Mouse (Mus musculus): Measurements from ENCODE around the gene Tead4. TPM values are rescaled to one million over a fixed set of nuclear protein-coding genes. Genes with fewer than 3 reads are reported as not detected.

The Tead4 gene
- polyA plus RNA-seq, 1 experiment from 2014 or later = 0.52 TPM

- 1% methylated on average over 20 of the region's 20 CpGs for WGBS
- no peak overlapping the region for H3K27ac ChIP-seq (ENCODE audit: low read length)
- H3K9ac ChIP-seq (replicated peaks; ENCODE audit: low read depth, low read length) = peak overlapping the region; percentile 41
- peak overlapping the region; percentile 94 for H3K4me2 ChIP-seq (ENCODE audit: low read length)
- peaks cover 8% of the 10 kb centered on the region for H3K4me1 ChIP-seq (replicated peaks; ENCODE audit: control insufficient read depth, insufficient read depth, low read length)
- no peaks in the 10 kb centered on the region for H3K9me3 ChIP-seq (ENCODE audit: control insufficient read depth, low read length)
- peak overlapping the region; percentile 81 for H3K4me3 ChIP-seq (replicated peaks; ENCODE audit: low read length)
- no peak; the same call in 1 of the 2 replicates for ATAC-seq
- H3K27me3 ChIP-seq (replicated peaks; ENCODE audit: control insufficient read depth, insufficient read depth, low read length) = no peaks in the 10 kb centered on the region
- H3K36me3 ChIP-seq (ENCODE audit: control insufficient read depth, insufficient read depth) = no peaks in the 10 kb centered on the region
Measured at GRCm38 (mm10) chr6:128200847-128201640, 99.6 kb downstream of the Tead4 start.

- peak overlapping the region; percentile 81 for H3K4me3 ChIP-seq (replicated peaks; ENCODE audit: low read length)
- peaks cover 8% of the 10 kb centered on the region for H3K4me1 ChIP-seq (replicated peaks; ENCODE audit: control insufficient read depth, insufficient read depth, low read length)
- H3K27ac ChIP-seq (ENCODE audit: low read length) = no peak overlapping the region
- peak overlapping the region; percentile 94 for H3K4me2 ChIP-seq (ENCODE audit: low read length)
- H3K36me3 ChIP-seq (ENCODE audit: control insufficient read depth, insufficient read depth) = no peaks in the 10 kb centered on the region
- H3K9ac ChIP-seq (replicated peaks; ENCODE audit: low read depth, low read length) = peak overlapping the region; percentile 72
- peak; percentile 99 for ATAC-seq
- under 1% methylated on average over 54 of the region's 54 CpGs for WGBS
- H3K27me3 ChIP-seq (replicated peaks; ENCODE audit: control insufficient read depth, insufficient read depth, low read length) = no peaks in the 10 kb centered on the region
- H3K9me3 ChIP-seq (ENCODE audit: control insufficient read depth, low read length) = no peaks in the 10 kb centered on the region
Measured at GRCm38 (mm10) chr6:128200116-128200846, 100.3 kb downstream of the Tead4 start.

DNA sequence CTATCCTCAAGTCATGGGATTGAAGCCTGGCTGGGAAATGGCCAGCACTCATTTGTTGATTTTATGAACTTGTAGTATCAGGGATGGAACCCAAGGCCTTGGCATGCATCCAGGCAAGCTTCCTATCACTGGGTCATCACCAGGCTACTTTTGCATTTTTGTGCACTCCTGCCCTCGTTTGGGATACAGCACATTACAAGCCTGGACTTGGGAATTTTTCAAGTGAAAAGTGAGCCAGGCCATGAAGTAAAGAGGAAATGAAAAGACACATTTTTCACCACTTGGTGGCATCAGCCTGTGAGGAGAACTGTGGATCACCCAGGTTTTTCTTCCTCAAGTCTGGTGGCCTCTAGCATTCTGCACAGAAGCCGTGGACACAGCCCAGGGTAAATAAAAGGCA is 117.1 kb downstream of the Tead4 start:
- Histone ChIP-seq H3K9me3 (ENCODE audit: control insufficient read depth, low read length) (no peaks in the 10 kb centered on the region), H3K4me2 (ENCODE audit: low read length) (no peak overlapping the region), H3K27me3 (replicated peaks; ENCODE audit: control insufficient read depth, insufficient read depth, low read length) (no peaks in the 10 kb centered on the region), H3K4me3 (replicated peaks; ENCODE audit: low read length) (no peak overlapping the region), H3K4me1 (replicated peaks; ENCODE audit: control insufficient read depth, insufficient read depth, low read length) (no peaks in the 10 kb centered on the region), H3K36me3 (ENCODE audit: control insufficient read depth, insufficient read depth) (no peaks in the 10 kb centered on the region), H3K9ac (replicated peaks; ENCODE audit: low read depth, low read length) (no peak overlapping the region), H3K27ac (ENCODE audit: low read length) (no peak overlapping the region)
- no peak for ATAC-seq
- WGBS = 55% methylated on average over 2 of the region's 2 CpGs

DNA sequence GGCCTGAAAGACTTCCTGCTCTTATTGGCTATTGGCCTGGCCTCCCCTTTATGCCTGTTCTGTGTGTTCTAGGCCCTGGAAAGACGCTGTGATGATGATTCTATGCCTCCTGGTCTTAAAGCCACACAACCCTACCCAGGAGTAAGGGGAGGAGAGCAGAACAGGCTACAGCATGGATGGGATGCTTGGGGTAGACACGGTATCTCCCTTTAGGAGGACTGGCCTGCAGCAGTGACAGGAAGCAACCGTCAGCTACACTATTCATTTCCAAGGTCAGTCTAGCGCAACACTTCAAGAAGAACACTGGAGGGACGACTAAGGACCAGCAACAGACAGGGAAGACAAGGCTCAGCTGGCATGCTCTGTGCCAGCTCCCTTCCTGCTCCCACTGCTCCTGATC is 119.4 kb downstream of the Tead4 start:
- Histone ChIP-seq H3K27me3 (replicated peaks; ENCODE audit: control insufficient read depth, insufficient read depth, low read length) (no peaks in the 10 kb centered on the region), H3K9ac (replicated peaks; ENCODE audit: low read depth, low read length) (no peak overlapping the region), H3K9me3 (ENCODE audit: control insufficient read depth, low read length) (no peaks in the 10 kb centered on the region), H3K4me2 (ENCODE audit: low read length) (no peak overlapping the region), H3K36me3 (ENCODE audit: control insufficient read depth, insufficient read depth) (no peaks in the 10 kb centered on the region), H3K4me1 (replicated peaks; ENCODE audit: control insufficient read depth, insufficient read depth, low read length) (no peaks in the 10 kb centered on the region), H3K27ac (ENCODE audit: low read length) (no peak overlapping the region), H3K4me3 (replicated peaks; ENCODE audit: low read length) (no peak overlapping the region)
- WGBS = 68% methylated on average over 5 of the region's 5 CpGs
- ATAC-seq = no peak

DNA sequence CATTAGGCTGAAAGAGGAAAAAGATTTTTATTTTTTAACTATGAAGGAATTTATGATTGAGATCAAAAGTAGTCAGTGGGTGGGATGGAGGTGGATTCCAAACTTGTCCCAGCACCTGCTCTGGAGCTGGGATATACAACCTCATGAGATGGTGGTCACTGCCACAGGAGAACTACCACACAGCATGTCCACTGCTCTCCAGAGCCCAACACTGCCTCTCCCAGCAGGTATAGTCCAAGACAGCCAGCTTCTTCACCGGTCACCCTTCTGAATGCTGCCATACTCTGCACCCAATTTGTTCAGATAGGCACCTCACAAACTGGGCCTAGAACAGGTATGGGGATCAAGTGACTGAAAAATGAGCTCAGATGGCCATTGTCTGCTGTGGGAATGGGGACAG is 121.0 kb downstream of the Tead4 start:
- WGBS = 100% methylated on average over 1 of the region's 1 CpGs
- H3K27me3 ChIP-seq (replicated peaks; ENCODE audit: control insufficient read depth, insufficient read depth, low read length) = no peaks in the 10 kb centered on the region
- no peaks in the 10 kb centered on the region for H3K4me1 ChIP-seq (replicated peaks; ENCODE audit: control insufficient read depth, insufficient read depth, low read length)
- H3K27ac ChIP-seq (ENCODE audit: low read length) = no peak overlapping the region
- no peak overlapping the region for H3K4me3 ChIP-seq (replicated peaks; ENCODE audit: low read length)
- H3K9ac ChIP-seq (replicated peaks; ENCODE audit: low read depth, low read length) = no peak overlapping the region
- H3K36me3 ChIP-seq (ENCODE audit: control insufficient read depth, insufficient read depth) = no peaks in the 10 kb centered on the region
- no peak for ATAC-seq
- no peak overlapping the region for H3K4me2 ChIP-seq (ENCODE audit: low read length)
- H3K9me3 ChIP-seq (ENCODE audit: control insufficient read depth, low read length) = no peaks in the 10 kb centered on the region

GRCm38 (mm10) chr6:128179247-128179646 is 121.4 kb downstream of the Tead4 start:
- Histone ChIP-seq H3K27me3 (replicated peaks; ENCODE audit: control insufficient read depth, insufficient read depth, low read length) (no peaks in the 10 kb centered on the region), H3K4me3 (replicated peaks; ENCODE audit: low read length) (no peak overlapping the region), H3K36me3 (ENCODE audit: control insufficient read depth, insufficient read depth) (no peaks in the 10 kb centered on the region), H3K4me1 (replicated peaks; ENCODE audit: control insufficient read depth, insufficient read depth, low read length) (no peaks in the 10 kb centered on the region), H3K9ac (replicated peaks; ENCODE audit: low read depth, low read length) (no peak overlapping the region), H3K9me3 (ENCODE audit: control insufficient read depth, low read length) (no peaks in the 10 kb centered on the region), H3K27ac (ENCODE audit: low read length) (no peak overlapping the region), H3K4me2 (ENCODE audit: low read length) (no peak overlapping the region)
- WGBS = 64% methylated on average over 5 of the region's 5 CpGs
- no peak for ATAC-seq

GRCm38 (mm10) chr6:128178681-128179080 is 121.9 kb downstream of the Tead4 start:
- Histone ChIP-seq H3K9me3 (ENCODE audit: control insufficient read depth, low read length) (no peaks in the 10 kb centered on the region), H3K9ac (replicated peaks; ENCODE audit: low read depth, low read length) (no peak overlapping the region), H3K27me3 (replicated peaks; ENCODE audit: control insufficient read depth, insufficient read depth, low read length) (no peaks in the 10 kb centered on the region), H3K4me2 (ENCODE audit: low read length) (no peak overlapping the region), H3K4me3 (replicated peaks; ENCODE audit: low read length) (no peak overlapping the region), H3K27ac (ENCODE audit: low read length) (no peak overlapping the region), H3K4me1 (replicated peaks; ENCODE audit: control insufficient read depth, insufficient read depth, low read length) (no peaks in the 10 kb centered on the region), H3K36me3 (ENCODE audit: control insufficient read depth, insufficient read depth) (no peaks in the 10 kb centered on the region)
- ATAC-seq = no peak
- 84% methylated on average over 2 of the region's 2 CpGs for WGBS

Other genes with a start within 250 kb of the Tead4 start
- gene Tspan9, start 157.2 kb downstream of the Tead4 start, polyA plus RNA-seq (2015; fragmentation: Nextera tagmentation; extraction: Ambion mirVana) = 56.6 and 57.4 TPM in 2 replicates
- gene Tulp3, start 55.0 kb upstream of the Tead4 start, polyA plus RNA-seq (2015; fragmentation: Nextera tagmentation; extraction: Ambion mirVana) = 13.2 and 17.3 TPM in 2 replicates
- 124 and 129 TPM in 2 replicates for gene Rhno1, start 62.1 kb upstream of the Tead4 start, polyA plus RNA-seq (2015; fragmentation: Nextera tagmentation; extraction: Ambion mirVana)
- gene Foxm1, start 62.1 kb upstream of the Tead4 start, polyA plus RNA-seq (2015; fragmentation: Nextera tagmentation; extraction: Ambion mirVana) = 19.9 and 21.8 TPM in 2 replicates
- gene Tex52, start 74.6 kb upstream of the Tead4 start, polyA plus RNA-seq (2015; fragmentation: Nextera tagmentation; extraction: Ambion mirVana) = 0.45 and 0.85 TPM in 2 replicates
- gene Gm44596, start 74.7 kb upstream of the Tead4 start, polyA plus RNA-seq (2015; fragmentation: Nextera tagmentation; extraction: Ambion mirVana) = not detected in 2 replicates
- gene Nrip2, start 98.5 kb upstream of the Tead4 start, polyA plus RNA-seq (2015; fragmentation: Nextera tagmentation; extraction: Ambion mirVana) = 5.5 and 8.3 TPM in 2 replicates
- gene Itfg2, start 124.1 kb upstream of the Tead4 start, polyA plus RNA-seq (2015; fragmentation: Nextera tagmentation; extraction: Ambion mirVana) = 37.7 and 43.0 TPM in 2 replicates
- 428 TPM in 2 replicates for gene Fkbp4, start 137.9 kb upstream of the Tead4 start, polyA plus RNA-seq (2015; fragmentation: Nextera tagmentation; extraction: Ambion mirVana)
- gene Pzp, start 225.9 kb upstream of the Tead4 start, polyA plus RNA-seq (2015; fragmentation: Nextera tagmentation; extraction: Ambion mirVana) = not detected in 2 replicates

Data from forebrain, embryonic 16.5 days (tissue).